Mouse (Mus musculus): Measurements from ENCODE around the gene Ocel1.

DNA sequence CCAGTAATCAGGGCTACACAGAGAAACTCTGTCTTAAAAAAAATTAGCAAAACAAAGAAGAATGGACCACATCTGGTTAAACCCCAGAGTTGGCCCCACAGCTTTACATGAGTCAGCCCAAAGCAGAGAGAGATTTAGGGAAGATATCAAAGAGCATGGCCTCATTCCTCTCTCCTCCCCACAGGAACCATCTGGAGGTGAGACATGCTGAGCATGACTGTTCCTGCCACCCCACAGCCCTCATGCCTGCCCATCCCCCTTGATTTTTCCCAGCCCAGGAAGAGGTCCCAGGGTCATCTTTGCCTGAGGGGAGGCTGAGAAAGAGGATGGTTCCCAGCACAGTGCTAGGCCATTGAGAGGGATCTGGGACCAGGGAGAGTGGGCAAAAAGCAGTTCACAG, 2.7 kb upstream of the Ocel1 start:
- TF ChIP-seq GATA1 (IDR thresholded peaks at IDR 0.05; ENCODE audit: borderline replicate concordance, low read length) (no peak), FLI1 (IDR thresholded peaks at IDR 0.05; ENCODE audit: low read length) (no peak)

Measured in megakaryocyte, embryonic 14.5 days (primary cell).